Comparison of ENCODE assay signal across 9 mouse cellular contexts in genomic region chr7:30314721-30315155, GRCm38 (mm10). TPM values are rescaled to one million over a fixed set of nuclear protein-coding genes. Genes with fewer than 3 reads are reported as not detected.
A peak's percentile ranks its signal among the peaks of the same experiment; 100 is the strongest.
DNase-seq lines count a peak whose midpoint lies in the region; ATAC-seq lines count a peak whose summit lies in the region.
"Had no signal": no experiment of that assay in that cellular context is flagged by ENCODE, and none has a peak within 500 bp of the region (broad histone marks: within the 10 kb centered on the region; RNA-seq: fewer than 3 reads in every experiment).

Syne4 (plus strand) TSS chr7:30314807.

- no peak for DNase-seq in heart, adult 18-20 months
- no peak for DNase-seq in adrenal gland, adult 18-20 months (ENCODE audit: low spot score in 2 of 2)
- DNase-seq in liver (peak; percentile 19), adipocyte (ENCODE audit: low spot score) (no peak)
- DNase-seq in ovary, postnatal 10 days (ENCODE audit: low spot score), result no peak
- DNase-seq in thymus, postnatal 10 days (ENCODE audit: low spot score in 2 of 2), result no peak

- no peak within 1 kb of the TSS; the same call in 1 of the 2 replicates for H3K27ac ChIP-seq in heart, embryonic 11.5 days (ENCODE audit: low read depth, low read length)
- H3K27ac ChIP-seq in forebrain, embryonic 16.5 days (ENCODE audit: low read length), result no peak within 1 kb of the TSS

- 0 out of 2 replicates have a peak, but pooled peaks have one; percentile 56 for ATAC-seq in heart, embryonic 11.5 days (replicated peaks; ENCODE audit: insufficient number of reproducible peaks, low FRiP score, low TSS enrichment)
- ATAC-seq in forebrain, embryonic 16.5 days, result no peak

- 0 out of 2 replicates have a peak, but pooled peaks cover 3% of the 10 kb centered on the region for H3K36me3 ChIP-seq in heart, embryonic 11.5 days (ENCODE audit: control insufficient read depth, insufficient read depth, low read length)
- no peaks in the 10 kb centered on the region for H3K36me3 ChIP-seq in forebrain, embryonic 16.5 days (ENCODE audit: control insufficient read depth, insufficient read depth)

- H3K9ac ChIP-seq in heart, embryonic 11.5 days (ENCODE audit: low read depth, low read length), result peak within 1 kb of the TSS; percentile 62
- H3K9ac ChIP-seq in forebrain, embryonic 16.5 days (replicated peaks; ENCODE audit: low read depth, low read length), result no peak within 1 kb of the TSS

- H3K9me3 ChIP-seq in heart, embryonic 11.5 days (replicated peaks; ENCODE audit: control insufficient read depth, low read length), result no peaks in the 10 kb centered on the region
- H3K9me3 ChIP-seq in forebrain, embryonic 16.5 days (ENCODE audit: control insufficient read depth, low read length), result no peaks in the 10 kb centered on the region
- H3K9me3 ChIP-seq: megakaryocyte, embryonic 14.5 days had no signal

- H3K27me3 ChIP-seq in heart, embryonic 11.5 days (ENCODE audit: control insufficient read depth, insufficient read depth, low read length), result no peaks in the 10 kb centered on the region
- no peaks in the 10 kb centered on the region for H3K27me3 ChIP-seq in forebrain, embryonic 16.5 days (replicated peaks; ENCODE audit: control insufficient read depth, insufficient read depth, low read length)
- H3K27me3 ChIP-seq: megakaryocyte, embryonic 14.5 days had no signal

- peak within 1 kb of the TSS; percentile 62 for H3K4me2 ChIP-seq in heart, embryonic 11.5 days
- no peak within 1 kb of the TSS for H3K4me2 ChIP-seq in forebrain, embryonic 16.5 days (ENCODE audit: low read length)

- 1% methylated on average over 9 of the region's 9 CpGs for WGBS in heart, embryonic 11.5 days (ENCODE audit: insufficient replicate concordance)
- 4% methylated on average over 9 of the region's 9 CpGs for WGBS in forebrain, embryonic 16.5 days

- peak within 1 kb of the TSS; percentile 42 for H3K4me3 ChIP-seq in heart, embryonic 11.5 days (ENCODE audit: low read depth, low read length)
- no peak within 1 kb of the TSS for H3K4me3 ChIP-seq in forebrain, embryonic 16.5 days (replicated peaks; ENCODE audit: low read length)
- H3K4me3 ChIP-seq: megakaryocyte, embryonic 14.5 days had no signal

- peaks cover 7% of the 10 kb centered on the region for H3K4me1 ChIP-seq in heart, embryonic 11.5 days (ENCODE audit: control insufficient read depth, insufficient read depth, low read length)
- H3K4me1 ChIP-seq in forebrain, embryonic 16.5 days (replicated peaks; ENCODE audit: control insufficient read depth, insufficient read depth, low read length), result peaks cover 3% of the 10 kb centered on the region; the same call in 1 of the 2 replicates

RNA-seq across cellular contexts. Expression of gene Syne4, which starts in this region (rescaled TPM):
- polyA plus RNA-seq in heart, embryonic 11.5 days (2014; fragmentation: Nextera tagmentation; extraction: Ambion mirVana), result 18.1 and 20.0 TPM in 2 replicates
- 1 to 10 TPM in 1 of 2 experiments, under 1 TPM in 1; 0.72 to 2.0 TPM for total RNA-seq in heart, adult 18-20 months (2021)
- 10 to 100 TPM; 21.8 to 31.5 TPM for total RNA-seq in adrenal gland, adult 18-20 months (2021)
- polyA plus RNA-seq in forebrain, embryonic 16.5 days (2015; fragmentation: Nextera tagmentation; extraction: Ambion mirVana), result 8.5 and 11.7 TPM in 2 replicates

Comparison
In these comparisons a context has a peak if more than half of its experiments do, and no peak if none do; other contexts are left out.
1. RNA of gene Syne4 (total RNA-seq): 21.8 to 31.5 TPM in adrenal gland, adult 18-20 months; 0.72 to 2.0 TPM in heart, adult 18-20 months; every median in the first group is over 4 times any median in the second.